Mouse (Mus musculus): ENCODE data around the gene Cdh15. TPM values are rescaled to one million over a fixed set of nuclear protein-coding genes. Genes with fewer than 3 reads are reported as not detected.

Gene Cdh15
- 2.2 and 2.9 TPM in 2 replicates for polyA plus RNA-seq (2015; fragmentation: Nextera tagmentation; extraction: Ambion mirVana)

GRCm38 (mm10) chr8:122847829-122848561, at the start of gene Cdh15:
Cdh15 (plus strand) TSS chr8:122847966.
- WGBS: 18% methylated on average over 18 of the region's 18 CpGs
- H3K9ac ChIP-seq (ENCODE audit: low read depth, low read length): peak within 1 kb of the TSS; percentile 25; the same call in 1 of the 2 replicates
- ATAC-seq: peak; percentile 89

GRCm38 (mm10) chr8:122803906-122804761, 43.6 kb upstream of the Cdh15 start:
- Histone ChIP-seq H3K27ac (ENCODE audit: low read length) (peak overlapping the region; percentile 84), H3K9me3 (replicated peaks; ENCODE audit: control insufficient read depth, low read length, poor library complexity, severe bottlenecking) (no peaks in the 10 kb centered on the region), H3K4me1 (ENCODE audit: control insufficient read depth, insufficient read depth, low read length) (peaks cover 50% of the 10 kb centered on the region), H3K4me2 (ENCODE audit: low read length) (peak overlapping the region; percentile 33), H3K4me3 (ENCODE audit: low read depth, low read length) (no peak overlapping the region), H3K9ac (ENCODE audit: low read depth, low read length) (peak overlapping the region; percentile 39; the same call in 1 of the 2 replicates), H3K36me3 (ENCODE audit: control insufficient read depth, insufficient read depth, low read length) (0 out of 2 replicates have a peak, but pooled peaks cover 2% of the 10 kb centered on the region), H3K27me3 (ENCODE audit: control insufficient read depth, insufficient read depth, low read depth, low read length) (no peaks in the 10 kb centered on the region)
- WGBS: 5% methylated on average over 15 of the region's 15 CpGs
- peak; percentile 90 for ATAC-seq

More at GRCm38 (mm10) chr8:122847829-122848561, at the start of gene Cdh15:
- H3K9me3 ChIP-seq (replicated peaks; ENCODE audit: control insufficient read depth, low read length, poor library complexity, severe bottlenecking): no peaks in the 10 kb centered on the region
- peak within 1 kb of the TSS; percentile 39 for H3K4me2 ChIP-seq (ENCODE audit: low read length)
- no peaks in the 10 kb centered on the region for H3K27me3 ChIP-seq (ENCODE audit: control insufficient read depth, insufficient read depth, low read depth, low read length)
- H3K4me1 ChIP-seq (ENCODE audit: control insufficient read depth, insufficient read depth, low read length): no peaks in the 10 kb centered on the region
- H3K36me3 ChIP-seq (ENCODE audit: control insufficient read depth, insufficient read depth, low read length): no peaks in the 10 kb centered on the region
- no peak within 1 kb of the TSS for H3K27ac ChIP-seq (ENCODE audit: low read length)
- no peak within 1 kb of the TSS for H3K4me3 ChIP-seq (ENCODE audit: low read depth, low read length)

- Histone ChIP-seq H3K4me3 (ENCODE audit: low read depth, low read length) (no peak overlapping the region), H3K9me3 (replicated peaks; ENCODE audit: control insufficient read depth, low read length, poor library complexity, severe bottlenecking) (no peaks in the 10 kb centered on the region), H3K4me2 (ENCODE audit: low read length) (no peak overlapping the region), H3K9ac (ENCODE audit: low read depth, low read length) (no peak overlapping the region), H3K4me1 (ENCODE audit: control insufficient read depth, insufficient read depth, low read length) (peaks cover 53% of the 10 kb centered on the region), H3K36me3 (ENCODE audit: control insufficient read depth, insufficient read depth, low read length) (0 out of 2 replicates have a peak, but pooled peaks cover 2% of the 10 kb centered on the region), H3K27me3 (ENCODE audit: control insufficient read depth, insufficient read depth, low read depth, low read length) (no peaks in the 10 kb centered on the region), H3K27ac (ENCODE audit: low read length) (peak overlapping the region; percentile 84)
- peak; percentile 50 for ATAC-seq
- WGBS: 8% methylated on average over 3 of the region's 3 CpGs
These were observed 42.4 kb upstream of the Cdh15 start for GRCm38 (mm10) chr8:122805349-122805748.

DNA sequence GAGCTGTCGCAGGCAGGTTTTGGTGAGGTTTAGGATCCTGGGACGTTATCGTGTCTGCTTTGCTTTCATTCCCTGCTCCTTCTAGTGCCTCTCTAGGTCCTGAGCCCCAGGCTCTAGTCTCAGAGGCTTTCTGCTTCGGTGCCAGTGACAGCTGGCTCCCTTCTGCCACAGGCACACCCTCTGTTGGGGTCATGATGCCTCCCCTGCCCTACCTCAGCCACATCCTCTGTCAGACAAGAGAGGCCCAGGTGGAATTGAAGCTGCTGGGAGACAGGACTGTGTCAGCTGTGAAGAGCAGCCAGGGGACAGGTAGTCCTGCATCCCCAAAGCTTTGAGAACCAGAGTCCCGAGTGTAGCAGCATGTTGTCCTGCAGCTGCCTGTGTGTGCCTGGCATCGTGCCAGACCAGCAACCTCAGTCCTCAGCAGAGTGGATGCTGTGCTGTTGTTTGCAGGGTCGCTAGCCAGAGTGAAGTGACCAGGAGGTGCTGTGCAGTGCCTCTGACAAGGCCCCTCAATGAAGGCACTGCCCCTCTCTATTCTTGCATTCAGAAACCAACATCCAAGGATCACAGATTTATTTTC, 40.7 kb upstream of the Cdh15 start:
- 0 out of 2 replicates have a peak, but pooled peaks cover 2% of the 10 kb centered on the region for H3K36me3 ChIP-seq (ENCODE audit: control insufficient read depth, insufficient read depth, low read length)
- WGBS: 29% methylated on average over 7 of the region's 7 CpGs
- peak overlapping the region; percentile 84 for H3K27ac ChIP-seq (ENCODE audit: low read length)
- no peaks in the 10 kb centered on the region for H3K9me3 ChIP-seq (replicated peaks; ENCODE audit: control insufficient read depth, low read length, poor library complexity, severe bottlenecking)
- ATAC-seq: no peak
- H3K4me3 ChIP-seq (ENCODE audit: low read depth, low read length): no peak overlapping the region
- H3K4me1 ChIP-seq (ENCODE audit: control insufficient read depth, insufficient read depth, low read length): peaks cover 61% of the 10 kb centered on the region
- H3K9ac ChIP-seq (ENCODE audit: low read depth, low read length): peak overlapping the region; percentile 6; the same call in 1 of the 2 replicates
- H3K4me2 ChIP-seq (ENCODE audit: low read length): no peak overlapping the region
- H3K27me3 ChIP-seq (ENCODE audit: control insufficient read depth, insufficient read depth, low read depth, low read length): no peaks in the 10 kb centered on the region

- no peak for ATAC-seq
- Histone ChIP-seq H3K4me3 (ENCODE audit: low read depth, low read length) (no peak overlapping the region), H3K27ac (ENCODE audit: low read length) (0 out of 2 replicates have a peak overlapping the region, but pooled peaks have one; percentile 10), H3K36me3 (ENCODE audit: control insufficient read depth, insufficient read depth, low read length) (no peaks in the 10 kb centered on the region; the same call in 1 of the 2 replicates), H3K27me3 (ENCODE audit: control insufficient read depth, insufficient read depth, low read depth, low read length) (no peaks in the 10 kb centered on the region), H3K4me2 (ENCODE audit: low read length) (no peak overlapping the region), H3K9me3 (replicated peaks; ENCODE audit: control insufficient read depth, low read length, poor library complexity, severe bottlenecking) (no peaks in the 10 kb centered on the region), H3K9ac (ENCODE audit: low read depth, low read length) (no peak overlapping the region), H3K4me1 (ENCODE audit: control insufficient read depth, insufficient read depth, low read length) (peaks cover 60% of the 10 kb centered on the region)
- WGBS: 65% methylated on average over 4 of the region's 4 CpGs
These were observed 39.9 kb upstream of the Cdh15 start for GRCm38 (mm10) chr8:122807907-122808306.

- H3K9me3 ChIP-seq (replicated peaks; ENCODE audit: control insufficient read depth, low read length, poor library complexity, severe bottlenecking): no peaks in the 10 kb centered on the region
- 0 out of 2 replicates have a peak overlapping the region, but pooled peaks have one; percentile 33 for H3K27ac ChIP-seq (ENCODE audit: low read length)
- no peak overlapping the region for H3K4me2 ChIP-seq (ENCODE audit: low read length)
- H3K27me3 ChIP-seq (ENCODE audit: control insufficient read depth, insufficient read depth, low read depth, low read length): no peaks in the 10 kb centered on the region
- peaks cover 42% of the 10 kb centered on the region for H3K4me1 ChIP-seq (ENCODE audit: control insufficient read depth, insufficient read depth, low read length)
- no peak overlapping the region for H3K4me3 ChIP-seq (ENCODE audit: low read depth, low read length)
- ATAC-seq: no peak
- H3K36me3 ChIP-seq (ENCODE audit: control insufficient read depth, insufficient read depth, low read length): no peaks in the 10 kb centered on the region; the same call in 1 of the 2 replicates
- WGBS: 81% methylated on average over 8 of the region's 8 CpGs
- H3K9ac ChIP-seq (ENCODE audit: low read depth, low read length): peak overlapping the region; percentile 25; the same call in 1 of the 2 replicates
These were observed 37.4 kb upstream of the Cdh15 start for GRCm38 (mm10) chr8:122810376-122810775.

- 57% methylated on average over 16 of the region's 16 CpGs for WGBS
- Histone ChIP-seq H3K4me2 (ENCODE audit: low read length) (no peak overlapping the region), H3K27ac (ENCODE audit: low read length) (peak overlapping the region; percentile 45), H3K9me3 (replicated peaks; ENCODE audit: control insufficient read depth, low read length, poor library complexity, severe bottlenecking) (no peaks in the 10 kb centered on the region), H3K4me1 (ENCODE audit: control insufficient read depth, insufficient read depth, low read length) (peaks cover 26% of the 10 kb centered on the region), H3K9ac (ENCODE audit: low read depth, low read length) (no peak overlapping the region), H3K4me3 (ENCODE audit: low read depth, low read length) (no peak overlapping the region), H3K27me3 (ENCODE audit: control insufficient read depth, insufficient read depth, low read depth, low read length) (no peaks in the 10 kb centered on the region), H3K36me3 (ENCODE audit: control insufficient read depth, insufficient read depth, low read length) (no peaks in the 10 kb centered on the region; the same call in 1 of the 2 replicates)
- no peak for ATAC-seq
These were observed 35.8 kb upstream of the Cdh15 start for GRCm38 (mm10) chr8:122811870-122812494.

DNA sequence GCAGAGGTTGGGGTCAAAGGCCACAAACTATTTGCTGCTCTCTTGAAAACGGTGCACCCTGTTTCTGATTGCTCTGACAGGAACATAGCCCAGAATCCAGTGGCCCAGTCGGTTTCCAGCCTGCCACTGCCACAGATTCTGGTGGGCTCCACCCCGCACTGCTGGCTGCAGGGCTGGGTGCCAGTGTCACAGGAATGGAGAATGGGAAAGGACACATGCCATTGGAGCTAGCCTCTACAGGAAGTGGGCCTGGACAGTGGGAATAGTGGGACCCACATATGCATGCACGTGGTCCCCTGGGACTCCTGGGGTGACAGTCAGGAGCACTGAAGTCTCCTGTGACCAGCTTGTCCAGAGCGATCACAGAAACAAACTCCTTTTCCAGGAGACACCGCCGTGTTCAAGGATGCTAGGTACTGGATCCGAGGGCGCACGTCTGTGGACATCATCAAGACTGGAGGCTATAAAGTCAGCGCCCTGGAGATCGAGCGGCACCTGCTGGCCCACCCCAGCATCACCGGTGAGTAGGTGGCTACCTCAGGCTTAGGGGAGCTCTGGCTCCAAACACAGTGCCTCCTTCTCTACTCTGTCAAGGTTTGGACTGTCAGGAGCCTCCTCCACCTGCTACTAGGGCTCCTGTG, 35.0 kb upstream of the Cdh15 start:
- Histone ChIP-seq H3K4me3 (ENCODE audit: low read depth, low read length) (no peak overlapping the region), H3K4me1 (ENCODE audit: control insufficient read depth, insufficient read depth, low read length) (peaks cover 25% of the 10 kb centered on the region), H3K4me2 (ENCODE audit: low read length) (no peak overlapping the region), H3K27me3 (ENCODE audit: control insufficient read depth, insufficient read depth, low read depth, low read length) (no peaks in the 10 kb centered on the region), H3K9ac (ENCODE audit: low read depth, low read length) (no peak overlapping the region), H3K9me3 (replicated peaks; ENCODE audit: control insufficient read depth, low read length, poor library complexity, severe bottlenecking) (no peaks in the 10 kb centered on the region), H3K36me3 (ENCODE audit: control insufficient read depth, insufficient read depth, low read length) (no peaks in the 10 kb centered on the region; the same call in 1 of the 2 replicates), H3K27ac (ENCODE audit: low read length) (peak overlapping the region; percentile 45; the same call in 1 of the 2 replicates)
- 70% methylated on average over 14 of the region's 14 CpGs for WGBS
- ATAC-seq: peak; percentile 44; the same call in 1 of the 2 replicates
